Mouse (Mus musculus): Measurements from ENCODE around the gene Tmem151b. TPM values are rescaled to one million over a fixed set of nuclear protein-coding genes. Genes with fewer than 3 reads are reported as not detected.

Tmem151b gene
- total RNA-seq (2023): under 1 TPM in 1 of 2 experiments, not detected in 1; 0.09 TPM

GRCm38 (mm10) chr17:45549617-45550181 lies at the start of gene Tmem151b:
TSS of gene Tmem151b (minus strand) at chr17:45549677.

GRCm38 (mm10) chr17:45573087-45573779 lies 23.8 kb upstream of the Tmem151b start, which contains the start of gene Hsp90ab1:
TSS of gene Hsp90ab1 (minus strand) at chr17:45573271.

GRCm38 (mm10) chr17:45563655-45564530 lies 14.4 kb upstream of the Tmem151b start, which contains the start of gene Slc35b2:
TSS of gene Slc35b2 (plus strand) at chr17:45563874.

GRCm38 (mm10) chr17:45555452-45556106 lies 6.1 kb upstream of the Tmem151b start, which contains the start of gene Nfkbie:
TSS of gene Nfkbie (plus strand) at chr17:45555703.

GRCm38 (mm10) chr17:45523263-45523662 lies 26.2 kb downstream of the Tmem151b start, which contains the start of gene Tcte1:
TSS of gene Tcte1 (plus strand) at chr17:45523434.

GRCm38 (mm10) chr17:45506700-45507189 lies 42.7 kb downstream of the Tmem151b start, which contains the start of gene Aars2:
TSS of gene Aars2 (plus strand) at chr17:45506841.

Other genes with a start within 250 kb of the Tmem151b start
- gene Cdc5l, start 115.9 kb downstream of the Tmem151b start, total RNA-seq (2023): 10 to 100 TPM; 54.9 to 61.1 TPM
- not detected for gene Spats1, start 74.3 kb downstream of the Tmem151b start, total RNA-seq (2023)
- 1 to 10 TPM; 4.4 to 5.4 TPM for gene Aars2, start 42.8 kb downstream of the Tmem151b start, total RNA-seq (2023)
- gene Tcte1, start 26.2 kb downstream of the Tmem151b start, total RNA-seq (2023): not detected
- 10 to 100 TPM; 30.1 to 40.3 TPM for gene Nfkbie, start 6.0 kb upstream of the Tmem151b start, total RNA-seq (2023)
- 10 to 100 TPM; 30.4 to 31.1 TPM for gene Slc35b2, start 14.2 kb upstream of the Tmem151b start, total RNA-seq (2023)
- 100 to 1,000 TPM; 493 to 531 TPM for gene Hsp90ab1, start 23.6 kb upstream of the Tmem151b start, total RNA-seq (2023)
- 10 to 100 TPM; 23.7 to 37.0 TPM for gene Slc29a1, start 49.9 kb upstream of the Tmem151b start, total RNA-seq (2023)
- not detected for gene Mymx, start 52.4 kb upstream of the Tmem151b start, total RNA-seq (2023)
- not detected for gene Capn11, start 109.6 kb upstream of the Tmem151b start, total RNA-seq (2023)
- gene Mrpl14, start 136.6 kb upstream of the Tmem151b start, total RNA-seq (2023): 10 to 100 TPM; 42.5 to 49.7 TPM
- gene Tmem63b, start 137.2 kb upstream of the Tmem151b start, total RNA-seq (2023): 10 to 100 TPM; 21.0 to 26.7 TPM
- not detected for gene 1600014C23Rik, start 184.2 kb upstream of the Tmem151b start, total RNA-seq (2023)